Mouse (Mus musculus): Measurements from ENCODE around the gene Mpv17l2.

GRCm38 (mm10) chr8:70808955-70809701 lies 48.4 kb upstream of the Mpv17l2 start:
- TF ChIP-seq POLR2A (IDR thresholded peaks at IDR 0.05; ENCODE audit: borderline replicate concordance, extremely low read depth, low read depth, low read length) (no peak), CTCF (IDR thresholded peaks at IDR 0.05; ENCODE audit: insufficient read depth, low read length) (no peak)

Data from lung, adult 2 months (tissue).